Mouse (Mus musculus): Measurements from ENCODE around the gene Prdx1.
"Not testable (repeated sequence)": the region's sequence is repeated elsewhere in the genome, so short reads cannot be mapped to it uniquely, and the experiment has no call there.

The Prdx1 gene

GRCm38 (mm10) chr4:116685402-116686061 is at the start of gene Prdx1:
TSS of gene Prdx1 (plus strand) at chr4:116685544.
- peak; percentile 89 to 90 for DNase-seq

- DNase-seq = no peak
Measured at GRCm38 (mm10) chr4:116638821-116639220, 46.5 kb upstream of the Prdx1 start.

DNA sequence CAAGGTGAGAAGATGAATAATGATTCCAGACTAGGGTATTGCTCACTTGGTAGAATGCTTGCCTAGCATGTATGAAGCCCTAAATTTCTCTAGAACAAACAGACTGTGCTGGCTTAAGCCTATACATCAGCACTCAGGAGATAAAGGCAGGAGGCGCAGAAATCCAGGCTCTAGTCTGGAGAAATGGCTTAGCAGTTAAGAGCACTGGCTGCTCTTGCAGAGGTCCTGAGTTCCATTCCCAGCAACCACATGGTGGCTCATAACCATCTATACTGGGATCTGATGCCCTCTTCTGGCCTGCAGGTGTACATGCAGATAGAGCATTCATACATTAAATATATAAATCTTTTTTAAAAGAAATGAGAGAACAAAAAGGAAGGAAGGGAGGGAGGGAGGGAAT is 43.3 kb upstream of the Prdx1 start:
- DNase-seq = no peak

DNA sequence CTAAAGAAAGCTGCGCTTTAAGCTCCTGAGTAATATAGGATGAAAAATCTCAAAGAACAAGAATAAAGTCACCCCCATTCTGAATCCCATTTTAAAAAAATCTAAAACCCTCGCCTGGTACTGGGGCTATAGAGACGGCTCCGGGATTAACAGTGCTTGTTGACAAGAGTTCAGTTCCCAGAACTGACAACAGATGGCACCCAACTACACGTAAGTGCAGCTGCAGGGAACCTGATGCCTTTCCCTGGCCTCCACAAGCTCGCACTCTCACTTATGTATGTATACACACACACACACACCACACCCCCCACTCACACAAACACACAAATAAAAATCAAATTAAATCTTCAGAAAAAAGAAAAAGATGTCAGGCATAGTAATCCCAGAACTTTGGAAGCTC is 41.0 kb upstream of the Prdx1 start:
- DNase-seq = peak; percentile 10 to 24

GRCm38 (mm10) chr4:116645624-116646023 is 39.7 kb upstream of the Prdx1 start:
- DNase-seq = no peak

- no peak for DNase-seq
Measured at GRCm38 (mm10) chr4:116649411-116649810, 35.9 kb upstream of the Prdx1 start.

GRCm38 (mm10) chr4:116650365-116650764 is 35.0 kb upstream of the Prdx1 start:
- no peak for DNase-seq

GRCm38 (mm10) chr4:116650924-116651796 is 34.2 kb upstream of the Prdx1 start, which contains the start of gene Akr1a1:
TSS of gene Akr1a1 (minus strand) at chr4:116651680.
- DNase-seq = peak; percentile 91 to 94

- DNase-seq = no peak
Measured at GRCm38 (mm10) chr4:116651797-116652135, 33.6 kb upstream of the Prdx1 start.

DNA sequence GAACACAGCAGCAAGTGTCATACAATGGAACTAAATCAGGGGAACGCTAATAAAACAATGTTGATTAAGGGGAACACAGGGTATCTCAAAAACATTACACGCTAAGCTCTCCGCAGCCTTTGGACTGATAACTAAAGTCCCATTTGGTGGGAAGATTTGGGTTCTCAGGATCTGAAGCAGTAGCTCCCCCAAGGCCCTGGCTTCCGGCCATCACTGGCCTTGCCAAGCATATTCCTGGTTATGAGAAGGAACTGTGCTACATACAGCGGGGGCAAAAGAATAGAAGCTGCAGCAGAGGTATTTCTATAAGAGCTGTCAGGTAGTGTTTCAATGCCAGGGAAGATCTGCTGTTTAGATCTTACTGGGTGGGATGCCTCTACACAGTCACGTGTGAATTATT is 32.1 kb upstream of the Prdx1 start:
- no peak for DNase-seq

DNA sequence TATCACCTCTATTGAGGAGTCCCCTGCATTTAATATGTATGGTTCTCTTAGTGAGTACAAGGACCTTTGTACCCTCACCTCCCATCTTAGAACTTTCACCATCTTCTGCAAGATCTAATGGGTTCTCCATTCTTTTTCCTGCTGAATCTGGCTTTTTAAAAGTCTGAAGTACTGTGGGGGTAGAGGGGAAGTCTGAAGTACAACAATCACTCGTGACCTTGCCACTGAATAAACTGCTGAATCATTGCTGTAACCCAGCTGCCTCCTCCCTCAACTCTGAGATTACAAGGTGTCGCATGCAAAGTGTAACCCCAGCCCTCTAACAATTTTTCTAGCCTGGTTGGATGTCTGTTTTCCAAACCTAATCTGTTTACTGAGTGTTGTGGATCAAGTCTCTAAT is 30.2 kb upstream of the Prdx1 start:
- no peak for DNase-seq

- DNase-seq = no peak
Measured at GRCm38 (mm10) chr4:116655658-116656057, 29.7 kb upstream of the Prdx1 start.

GRCm38 (mm10) chr4:116657971-116658370 is 27.4 kb upstream of the Prdx1 start:
- DNase-seq = no peak

DNA sequence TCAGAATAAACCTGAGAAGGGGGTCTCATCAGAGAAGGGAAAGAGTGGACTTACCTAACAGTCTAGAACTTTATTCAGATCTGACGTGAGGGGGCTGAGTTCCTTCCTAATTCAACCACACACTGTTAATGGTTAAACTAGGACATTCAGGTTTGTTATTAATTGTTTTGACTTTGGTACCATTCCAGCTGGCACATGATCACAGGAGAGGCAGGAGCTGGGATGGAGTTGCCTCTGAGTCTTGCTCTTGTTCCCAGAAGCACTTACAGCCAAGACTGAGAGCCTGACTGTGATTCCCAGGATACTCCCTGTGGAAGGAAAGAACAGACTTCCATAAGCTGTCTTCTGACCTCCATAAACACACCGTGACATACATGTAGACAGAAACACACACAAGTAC is 25.9 kb upstream of the Prdx1 start:
- no peak for DNase-seq

DNA sequence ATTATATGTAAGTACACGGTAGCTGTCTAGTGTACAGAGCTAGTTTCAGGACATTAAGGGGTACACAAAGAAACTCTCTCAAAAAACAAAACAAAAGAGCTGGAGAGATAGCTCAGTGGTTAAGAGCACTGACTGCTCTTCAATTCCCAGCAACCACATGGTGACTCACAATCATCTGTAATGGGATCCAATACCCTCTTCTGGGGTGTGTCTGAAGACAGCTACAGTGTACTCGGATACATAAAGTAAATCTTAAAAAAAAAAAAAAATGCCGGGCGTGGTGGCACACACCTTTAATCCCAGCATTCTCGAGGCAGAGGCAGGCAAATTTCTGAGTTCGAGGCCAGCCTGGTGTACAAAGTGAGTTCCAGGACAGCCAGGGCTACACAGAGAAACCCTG is 25.4 kb upstream of the Prdx1 start:
- not testable (repeated sequence) for DNase-seq

DNA sequence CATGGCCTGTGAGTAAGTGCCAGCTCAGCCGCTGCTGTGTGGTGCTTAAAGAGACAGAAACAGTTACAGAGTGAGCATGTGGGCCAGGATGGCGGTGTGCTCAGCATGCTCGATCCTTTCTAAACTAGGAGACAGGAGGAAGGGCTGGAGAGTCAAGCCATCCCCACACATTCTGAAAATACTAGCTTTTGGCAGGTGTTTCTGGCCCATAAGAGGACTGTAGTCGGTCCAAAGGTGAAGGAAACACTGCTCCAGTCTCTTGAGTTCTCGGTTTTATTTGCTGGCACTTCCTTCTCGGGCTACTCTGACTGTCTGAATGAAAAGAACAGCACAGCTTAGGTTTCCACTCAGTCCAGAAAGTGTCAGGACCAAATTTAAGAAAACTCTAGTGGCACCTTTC is 24.5 kb upstream of the Prdx1 start:
- DNase-seq = no peak

- no peak for DNase-seq
Measured at GRCm38 (mm10) chr4:116661998-116662397, 23.3 kb upstream of the Prdx1 start.

GRCm38 (mm10) chr4:116666625-116667024 is 18.7 kb upstream of the Prdx1 start:
- DNase-seq = no peak

- DNase-seq = no peak
Measured at GRCm38 (mm10) chr4:116668145-116668544, 17.2 kb upstream of the Prdx1 start.

DNA sequence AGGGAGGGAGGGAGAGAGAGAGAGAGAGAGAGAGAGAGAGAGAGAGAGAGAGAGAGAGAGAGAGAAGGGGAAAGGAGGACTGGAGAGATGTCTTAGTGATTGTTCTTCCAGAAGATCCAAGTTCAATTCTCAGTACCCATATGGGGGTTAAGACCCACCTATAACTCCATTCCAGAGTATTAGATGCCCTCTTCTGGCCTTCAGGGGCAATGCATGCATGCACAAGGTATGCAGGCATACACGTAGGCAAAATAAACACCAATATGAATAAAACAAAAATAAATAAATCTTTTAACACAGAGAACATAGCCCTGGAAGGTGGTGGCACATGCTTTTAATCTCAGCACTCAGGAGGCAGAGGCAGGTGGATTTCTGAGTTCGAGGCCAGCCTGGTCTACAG is 16.1 kb upstream of the Prdx1 start:
- no peak for DNase-seq

DNA sequence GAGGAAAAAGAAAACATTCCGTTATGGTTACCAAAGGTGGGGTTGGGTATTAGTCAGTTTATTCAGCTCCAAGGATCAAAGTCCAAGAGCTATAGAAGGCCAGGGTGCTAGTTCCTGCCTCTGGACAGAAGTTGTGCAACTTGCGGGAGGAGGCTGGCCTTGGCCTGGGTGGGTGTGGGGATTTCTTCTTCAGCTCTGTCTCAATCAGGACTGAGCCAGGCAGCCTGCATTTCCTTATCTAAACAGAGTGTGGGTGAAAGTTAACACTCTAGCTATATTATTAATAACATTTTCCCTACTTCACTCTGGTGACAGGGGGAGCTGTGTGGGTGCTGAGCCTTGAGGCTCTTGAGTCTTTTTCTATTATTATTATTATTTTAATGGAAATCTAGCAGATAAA is 12.6 kb upstream of the Prdx1 start:
- DNase-seq = no peak

GRCm38 (mm10) chr4:116674761-116675160 is 10.6 kb upstream of the Prdx1 start:
- not testable (repeated sequence) for DNase-seq

DNA sequence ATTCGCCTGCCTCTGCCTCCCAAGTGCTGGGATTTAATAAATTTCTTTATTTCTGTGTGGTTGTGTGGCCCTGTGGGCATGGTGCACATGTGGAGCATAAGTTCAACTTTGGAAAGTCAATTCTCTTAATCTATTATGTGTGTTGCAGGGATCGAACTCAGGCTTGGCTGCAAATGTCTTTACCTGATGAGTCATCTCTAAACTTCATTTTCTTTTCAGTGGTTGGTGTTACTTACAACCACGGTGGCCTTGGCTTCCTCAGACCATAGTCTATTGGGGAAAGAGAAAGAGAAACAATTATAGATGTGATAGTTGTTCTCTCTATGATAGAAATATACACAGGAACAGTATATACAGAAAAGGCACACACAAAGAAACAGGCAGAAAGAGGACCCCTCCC is 9.3 kb upstream of the Prdx1 start:
- DNase-seq = no peak

GRCm38 (mm10) chr4:116677808-116678207 is 7.5 kb upstream of the Prdx1 start:
- no peak for DNase-seq
